Mouse (Mus musculus): ENCODE data around the gene Ddost. TPM values are rescaled to one million over a fixed set of nuclear protein-coding genes. Genes with fewer than 3 reads are reported as not detected.

The Ddost gene
- total RNA-seq (2014; fragmentation: Nextera tagmentation): 113 and 127 TPM in 2 replicates
- 84.1 and 122 TPM in 2 replicates for total RNA-seq (2017)

DNA sequence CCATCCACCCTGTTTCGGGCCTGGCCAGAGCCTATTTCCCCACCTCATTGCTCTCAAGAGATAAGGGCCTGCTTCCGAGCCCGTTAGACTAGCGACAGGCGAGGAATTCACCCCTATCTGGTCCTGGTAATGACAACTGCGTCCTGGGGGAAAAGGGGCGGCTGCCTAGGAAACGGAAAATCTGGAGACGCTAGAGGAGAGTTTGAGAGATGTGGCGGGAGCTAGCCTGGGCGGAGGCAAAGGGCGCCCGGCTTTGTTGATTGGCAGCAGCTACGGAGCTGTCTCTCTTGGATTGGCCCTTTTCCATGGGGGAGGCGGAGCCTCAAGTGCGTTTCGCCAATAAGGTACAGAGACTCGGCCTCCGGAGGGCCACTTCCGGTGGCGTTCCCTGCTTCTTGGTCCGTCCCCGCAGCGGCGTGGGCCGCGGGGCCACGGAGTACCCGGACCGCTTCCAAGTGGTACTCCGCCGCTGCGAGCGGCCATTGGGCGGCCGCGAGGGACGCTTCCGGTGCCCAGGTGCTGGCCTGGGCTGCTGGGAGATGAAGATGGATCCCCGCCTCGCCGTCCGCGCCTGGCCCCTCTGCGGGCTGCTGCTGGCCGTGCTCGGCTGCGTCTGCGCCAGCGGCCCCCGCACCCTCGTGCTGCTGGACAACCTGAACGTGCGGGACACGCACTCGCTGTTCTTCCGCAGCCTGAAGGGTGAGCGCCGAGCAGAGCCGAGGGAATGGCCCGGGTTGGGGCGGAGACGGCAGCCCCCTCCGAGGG is at the start of gene Ddost:
TSS of gene Ddost (plus strand) at position 391 of the 765 bp plus-strand sequence.
- ATAC-seq (replicated peaks; ENCODE audit: low FRiP score, low TSS enrichment, poor library complexity, severe bottlenecking): peak; percentile 92

DNA sequence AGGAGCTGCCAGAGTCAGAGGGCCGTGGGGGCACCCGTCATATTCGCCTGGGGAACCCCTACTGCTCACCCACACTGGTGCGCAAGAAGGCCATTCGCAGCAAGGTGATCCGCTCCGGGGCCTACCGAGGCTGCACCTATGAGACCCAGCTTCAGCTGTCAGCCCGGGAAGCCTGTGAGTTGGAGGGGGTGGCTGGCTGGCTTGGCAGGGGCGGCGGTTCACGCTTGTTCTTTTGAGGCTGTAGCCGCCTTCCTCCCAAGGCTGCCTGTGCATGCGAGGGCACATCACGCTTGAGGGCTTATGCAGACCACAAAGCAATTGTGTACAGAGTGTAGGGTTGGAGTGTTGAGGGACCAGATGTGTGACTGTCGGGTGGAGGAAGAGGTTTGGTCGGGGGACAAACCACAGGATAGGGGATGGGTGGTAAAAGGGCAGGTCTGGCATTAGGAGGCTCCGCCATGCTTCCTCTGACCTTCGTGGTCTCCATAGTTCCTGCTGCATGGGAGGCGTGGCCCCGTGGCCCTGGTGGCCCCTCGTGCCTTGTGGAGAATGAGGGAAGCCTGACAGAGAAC is 47.3 kb upstream of the Ddost start:
- no peak for ATAC-seq (replicated peaks; ENCODE audit: low FRiP score, low TSS enrichment, poor library complexity, severe bottlenecking)

DNA sequence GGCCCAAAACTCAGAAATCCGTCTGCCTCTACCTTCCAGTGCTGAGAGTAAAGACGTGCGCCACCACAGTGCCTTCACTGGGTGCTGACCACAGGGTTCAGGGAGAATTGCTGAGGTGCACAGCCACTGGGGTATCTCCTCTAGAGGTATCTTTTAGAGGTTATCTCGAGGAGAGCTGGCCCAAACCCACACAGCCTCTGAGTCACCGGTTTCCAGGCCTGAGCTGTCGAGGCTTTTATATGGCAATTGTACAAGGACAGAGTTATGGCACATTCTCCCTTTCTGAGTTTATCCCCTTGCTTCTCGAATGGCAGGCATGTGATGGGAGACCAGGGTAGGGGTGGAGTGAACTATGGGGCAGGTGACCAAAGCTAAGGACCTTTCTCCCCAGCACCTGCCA is 45.9 kb upstream of the Ddost start:
- no peak for ATAC-seq (replicated peaks; ENCODE audit: low FRiP score, low TSS enrichment, poor library complexity, severe bottlenecking)

DNA sequence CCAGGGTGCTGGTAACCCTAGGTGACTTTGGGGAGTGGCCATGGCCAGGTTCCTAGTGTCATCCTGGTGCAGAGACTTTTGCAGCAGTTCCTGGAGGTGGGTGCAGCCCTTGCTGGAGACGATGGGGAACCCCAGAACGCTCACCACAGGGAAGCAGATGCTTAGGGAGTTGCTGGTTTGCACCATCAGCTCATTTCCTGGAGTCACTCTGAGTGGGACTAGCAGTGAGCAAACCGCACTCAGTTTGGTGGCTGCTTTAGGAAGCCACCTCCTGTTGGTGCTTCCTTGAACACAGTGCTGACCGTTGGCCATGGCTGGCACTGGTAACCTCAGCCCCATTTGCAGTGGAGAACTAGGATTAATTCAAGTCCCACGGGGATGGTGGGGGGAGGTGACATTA is 45.0 kb upstream of the Ddost start:
- no peak for ATAC-seq (replicated peaks; ENCODE audit: low FRiP score, low TSS enrichment, poor library complexity, severe bottlenecking)

DNA sequence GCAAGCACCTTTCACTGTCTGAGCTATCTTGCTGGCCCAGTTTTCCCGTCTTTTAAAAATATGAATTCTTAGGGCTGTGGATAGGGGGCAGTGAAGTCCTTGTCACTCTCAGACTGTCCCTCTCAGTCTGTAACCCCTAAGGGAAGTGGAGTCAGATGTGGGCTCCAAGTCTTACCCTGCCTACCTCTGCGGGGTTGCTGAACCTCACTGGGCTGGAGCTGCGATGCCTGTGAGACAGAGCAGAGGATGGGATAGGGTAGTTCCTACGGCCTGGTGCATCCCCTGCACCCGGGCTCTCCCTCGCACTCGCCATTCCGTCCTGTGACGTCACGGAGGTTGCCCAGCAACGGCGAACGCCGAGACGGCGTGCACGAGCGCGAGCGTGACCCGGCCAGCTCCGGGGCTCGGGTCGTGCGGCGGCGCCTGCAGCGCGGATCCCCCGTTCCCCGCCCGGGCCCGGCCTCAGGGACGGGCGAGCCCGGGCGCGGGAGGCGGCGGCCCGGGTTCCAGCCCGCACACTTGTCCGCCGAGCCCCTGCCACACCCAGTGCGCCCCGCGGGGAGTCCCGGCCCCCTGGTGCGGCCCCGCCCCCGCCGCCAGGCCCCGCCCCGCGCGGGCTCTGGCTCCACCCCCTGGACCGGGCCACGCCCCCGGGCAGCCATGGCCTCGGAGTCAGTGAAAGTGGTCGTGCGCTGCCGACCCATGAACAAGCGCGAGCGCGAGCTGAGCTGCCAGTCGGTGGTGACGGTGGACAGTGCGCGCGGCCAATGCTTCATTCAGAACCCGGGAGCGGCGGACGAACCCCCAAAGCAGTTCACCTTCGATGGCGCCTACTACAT is 42.5 kb upstream of the Ddost start:
- ATAC-seq (replicated peaks; ENCODE audit: low FRiP score, low TSS enrichment, poor library complexity, severe bottlenecking): peak; percentile 71

DNA sequence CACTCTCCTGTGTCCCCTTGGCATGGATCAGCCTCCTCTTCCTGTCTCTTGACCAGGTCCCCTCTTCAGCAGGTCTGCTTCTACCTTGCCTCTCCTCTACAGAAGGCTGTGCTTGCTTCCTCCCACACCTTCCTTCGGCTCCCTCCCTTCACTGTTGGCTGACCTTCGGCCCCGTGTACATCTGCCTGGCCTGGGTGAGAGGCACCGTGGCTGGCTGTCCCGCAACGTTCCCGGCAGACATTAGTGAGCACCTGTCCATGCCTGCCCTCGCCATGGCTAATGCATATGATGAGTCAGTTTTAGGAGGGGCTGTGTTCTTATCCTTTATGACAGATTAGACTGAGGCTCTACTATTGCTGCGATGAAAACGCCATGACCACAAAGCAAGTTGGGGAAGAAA is 36.7 kb upstream of the Ddost start:
- ATAC-seq (replicated peaks; ENCODE audit: low FRiP score, low TSS enrichment, poor library complexity, severe bottlenecking): no peak

DNA sequence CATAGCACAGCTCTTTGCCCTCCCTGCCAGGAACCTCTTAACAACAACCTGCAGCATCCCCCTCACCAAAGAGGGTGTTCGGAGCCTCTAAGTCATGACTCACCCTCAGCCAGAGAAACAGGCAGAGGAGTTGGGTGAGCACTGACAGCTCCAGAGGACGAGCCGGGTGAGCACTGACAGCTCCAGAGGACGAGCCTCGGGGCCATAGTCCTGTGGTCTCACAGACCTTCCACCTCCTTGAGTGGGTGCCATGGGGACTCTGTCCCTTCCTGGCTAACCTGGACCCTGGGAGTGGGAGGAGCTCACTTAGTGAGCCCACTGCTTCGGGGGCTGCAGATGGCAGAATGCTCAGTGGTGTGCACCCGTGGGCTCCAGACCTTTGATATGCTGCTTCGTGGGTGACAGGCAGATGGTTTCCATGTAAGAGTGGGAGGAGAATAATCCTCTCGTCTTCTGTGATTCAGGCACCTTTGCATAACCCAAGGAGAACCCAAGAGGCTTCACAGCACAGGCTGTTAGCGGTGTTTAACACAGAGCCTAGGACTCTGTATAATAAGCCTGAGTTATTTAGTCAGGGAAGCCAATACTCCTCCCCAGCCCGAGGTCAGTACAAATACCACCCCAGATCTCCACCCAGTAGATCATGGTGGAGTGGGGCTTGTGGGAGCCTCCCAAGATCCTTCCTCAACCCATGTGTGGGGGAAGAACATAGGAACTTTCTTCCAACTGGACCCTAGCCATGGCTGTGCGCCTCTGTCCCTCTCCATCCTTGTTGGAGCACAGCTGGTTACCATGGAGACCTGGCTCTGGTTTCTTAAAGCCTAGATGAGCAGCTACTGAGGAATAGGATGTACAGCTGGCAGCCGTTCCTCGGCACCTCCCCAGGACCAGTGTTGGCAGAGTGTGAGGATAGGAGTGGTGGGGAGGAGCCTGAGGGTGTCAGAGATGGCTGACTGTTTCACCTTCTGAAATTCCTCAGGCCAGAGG is 32.2 kb upstream of the Ddost start:
- ATAC-seq (replicated peaks; ENCODE audit: low FRiP score, low TSS enrichment, poor library complexity, severe bottlenecking): no peak

DNA sequence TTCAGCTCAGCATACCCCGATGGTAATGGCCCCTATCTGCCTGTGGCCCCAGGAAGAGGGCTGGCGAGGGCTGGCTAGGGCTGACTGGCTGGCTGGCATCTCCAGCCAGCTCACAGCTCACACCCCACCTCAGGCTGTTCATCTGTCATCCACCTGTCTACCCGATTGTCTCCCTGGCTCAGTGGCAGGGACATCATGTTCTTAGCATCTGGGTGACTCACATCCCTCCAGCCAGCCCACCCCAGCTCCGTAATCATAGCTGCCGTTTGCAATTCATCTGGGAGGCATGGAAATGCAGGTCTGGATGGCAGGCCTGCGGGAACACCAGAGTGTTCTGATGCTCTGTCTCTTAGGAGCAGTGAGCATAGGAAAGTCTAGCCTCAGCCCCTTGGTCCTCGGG is 26.2 kb upstream of the Ddost start:
- no peak for ATAC-seq (replicated peaks; ENCODE audit: low FRiP score, low TSS enrichment, poor library complexity, severe bottlenecking)

DNA sequence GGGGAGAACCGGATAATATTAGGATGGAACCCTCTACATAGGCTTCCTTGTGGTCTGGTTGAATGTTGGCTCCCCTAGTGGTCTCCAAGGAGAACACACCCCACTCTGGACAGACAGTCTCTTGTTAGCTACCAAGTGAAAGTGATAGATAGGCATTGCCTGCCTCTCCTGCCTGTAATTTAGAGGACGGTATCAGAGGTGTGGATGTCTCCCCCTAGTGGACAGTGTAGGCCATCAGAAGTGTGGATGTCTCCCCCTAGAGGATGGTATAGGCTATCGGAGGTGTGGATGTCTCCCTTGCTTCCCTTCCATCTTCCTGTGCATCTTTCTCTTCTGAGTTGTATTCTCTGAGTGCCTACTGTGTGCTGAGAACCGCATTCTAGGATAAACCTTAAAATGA is 21.7 kb upstream of the Ddost start:
- peak; percentile 96 for ATAC-seq (replicated peaks; ENCODE audit: low FRiP score, low TSS enrichment, poor library complexity, severe bottlenecking)

DNA sequence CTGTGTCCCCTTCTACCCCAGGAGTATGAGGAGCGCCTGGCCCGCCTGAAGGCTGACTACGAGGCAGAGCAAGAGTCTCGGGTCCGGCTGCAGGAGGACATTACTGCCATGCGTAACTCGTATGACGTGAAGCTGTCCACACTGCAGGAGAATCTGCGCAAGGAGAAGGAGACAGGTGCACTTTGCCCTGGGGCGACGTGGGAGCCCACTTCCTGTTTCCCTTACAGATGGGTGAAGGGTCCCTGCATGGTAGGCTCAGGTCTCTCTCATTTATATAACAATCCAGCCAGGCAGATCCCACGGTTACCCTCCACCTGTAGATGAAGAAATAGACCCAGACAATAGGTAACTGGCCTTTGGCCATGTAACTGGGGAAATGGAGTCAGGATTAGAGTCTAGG is 18.1 kb upstream of the Ddost start:
- ATAC-seq (replicated peaks; ENCODE audit: low FRiP score, low TSS enrichment, poor library complexity, severe bottlenecking): no peak

DNA sequence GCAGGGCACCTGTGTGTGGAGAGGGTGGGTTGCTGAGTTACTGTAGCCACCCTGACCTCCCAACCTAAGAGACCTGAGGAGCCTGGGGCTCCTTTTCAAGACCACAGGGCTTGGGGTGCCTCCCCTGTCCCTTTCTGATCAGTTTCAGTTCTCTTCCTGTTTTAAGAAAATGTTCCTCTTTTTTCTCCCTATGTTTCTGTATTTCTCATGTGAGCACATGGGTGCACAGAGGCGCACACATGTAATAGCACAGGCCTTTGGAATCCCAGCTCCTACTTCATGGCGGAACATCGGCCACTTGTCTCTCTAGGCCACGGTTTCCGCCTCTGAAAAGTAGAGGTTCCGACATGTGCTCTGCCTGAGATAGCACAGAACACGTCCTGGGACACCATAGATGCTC is 15.8 kb upstream of the Ddost start:
- no peak for ATAC-seq (replicated peaks; ENCODE audit: low FRiP score, low TSS enrichment, poor library complexity, severe bottlenecking)

DNA sequence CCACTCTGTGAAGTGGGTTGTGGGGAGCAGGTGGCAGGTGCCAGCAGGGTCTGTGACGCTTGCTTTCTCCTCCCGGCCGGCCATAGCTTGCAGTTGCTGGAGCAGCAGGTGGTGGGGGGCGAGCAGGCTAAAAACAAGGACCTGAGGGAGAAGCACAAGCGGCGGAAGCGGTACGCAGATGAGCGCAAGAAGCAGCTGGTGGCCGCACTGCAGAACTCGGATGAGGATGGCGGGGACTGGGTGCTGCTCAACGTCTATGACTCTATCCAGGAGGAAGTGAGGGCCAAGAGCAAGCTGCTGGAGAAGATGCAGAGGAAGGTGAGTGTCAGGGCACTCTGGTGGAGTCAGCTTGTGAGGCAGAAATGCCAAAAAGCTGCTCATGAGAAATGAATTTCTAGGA is 12.5 kb upstream of the Ddost start:
- no peak for ATAC-seq (replicated peaks; ENCODE audit: low FRiP score, low TSS enrichment, poor library complexity, severe bottlenecking)

DNA sequence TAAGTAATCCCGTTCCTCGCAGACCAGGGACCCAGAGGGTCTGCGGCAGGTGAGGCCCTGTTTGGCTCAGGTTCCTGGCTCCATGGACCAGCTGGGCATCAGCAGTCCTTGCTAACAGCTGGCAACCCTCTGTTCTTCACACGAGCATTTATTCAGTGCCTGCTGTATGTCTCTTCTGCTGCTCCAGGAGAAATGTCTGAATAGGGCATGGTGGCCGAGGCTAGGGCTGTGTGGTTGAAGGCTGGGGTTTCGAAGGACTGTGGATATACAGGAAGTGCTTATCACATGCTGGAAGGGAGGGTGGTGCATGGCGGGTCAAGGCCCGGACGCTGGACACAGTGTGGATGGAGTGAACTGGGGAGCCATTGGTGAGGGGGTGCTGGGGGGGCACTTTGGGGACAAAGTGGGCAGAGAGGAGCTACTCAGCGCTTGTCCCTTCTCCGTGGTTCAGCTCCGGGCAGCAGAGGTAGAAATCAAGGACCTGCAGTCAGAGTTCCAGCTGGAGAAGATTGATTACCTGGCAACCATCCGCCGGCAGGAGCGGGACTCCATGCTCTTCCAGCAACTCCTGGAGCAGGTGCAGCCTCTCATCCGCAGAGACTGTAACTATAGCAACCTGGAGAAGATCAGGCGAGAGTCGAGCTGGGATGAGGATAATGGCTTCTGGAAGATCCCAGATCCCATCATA is 11.1 kb upstream of the Ddost start:
- no peak for ATAC-seq (replicated peaks; ENCODE audit: low FRiP score, low TSS enrichment, poor library complexity, severe bottlenecking)

DNA sequence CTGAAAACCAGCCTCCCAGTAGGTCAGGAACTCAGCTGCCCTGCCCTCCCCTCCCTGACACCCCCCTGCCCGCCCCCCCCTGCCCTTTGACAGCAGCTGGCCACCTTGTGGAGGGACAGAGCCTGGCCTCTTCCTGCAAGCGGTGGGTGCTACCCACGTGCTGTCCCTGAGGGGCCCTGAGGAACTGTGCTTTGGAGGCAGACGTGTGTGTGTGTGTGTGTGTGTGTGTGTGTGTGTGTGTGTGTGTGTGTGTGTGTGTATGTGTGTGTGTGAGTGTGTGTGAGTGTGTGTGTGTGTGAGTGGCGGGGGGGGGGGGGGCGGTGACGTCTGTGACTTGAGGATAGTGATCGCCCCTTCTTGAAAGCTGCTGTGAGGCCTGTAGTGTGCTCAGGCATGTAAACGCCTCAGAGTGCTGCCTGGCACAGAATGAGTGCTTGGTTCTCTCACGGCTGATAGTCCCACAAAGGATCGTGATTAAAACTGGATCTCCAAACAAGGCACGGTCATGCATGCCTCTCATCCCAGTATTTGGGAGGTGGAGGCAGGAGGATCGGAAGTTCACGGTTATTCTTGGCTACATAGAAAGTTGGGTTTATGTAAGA is 10.5 kb upstream of the Ddost start:
- no peak for ATAC-seq (replicated peaks; ENCODE audit: low FRiP score, low TSS enrichment, poor library complexity, severe bottlenecking)

DNA sequence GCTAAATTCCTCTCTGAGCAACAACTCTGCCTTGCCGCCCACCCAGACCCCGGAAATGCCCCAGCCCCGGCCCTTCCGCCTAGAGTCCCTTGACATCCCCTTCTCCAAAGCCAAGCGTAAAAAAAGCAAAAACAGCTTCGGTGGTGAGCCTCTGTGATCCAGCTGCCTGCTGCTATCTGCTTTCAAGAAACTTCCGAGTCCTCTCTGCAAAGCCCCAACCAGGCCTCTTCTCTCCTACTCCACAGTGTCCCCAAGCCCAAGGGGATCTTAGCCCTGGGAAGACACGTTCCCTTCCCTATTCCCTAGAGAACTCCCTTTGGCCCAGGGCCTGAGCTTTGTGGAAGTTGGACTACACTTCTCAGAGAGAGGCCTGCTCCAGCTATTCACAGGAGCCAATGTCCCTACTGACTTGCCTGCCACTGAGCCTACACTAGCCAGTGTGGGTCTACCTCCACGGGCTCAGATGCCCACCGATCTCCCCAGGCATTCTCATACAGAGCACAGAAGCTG is 3.2 kb upstream of the Ddost start:
- ATAC-seq (replicated peaks; ENCODE audit: low FRiP score, low TSS enrichment, poor library complexity, severe bottlenecking): no peak

DNA sequence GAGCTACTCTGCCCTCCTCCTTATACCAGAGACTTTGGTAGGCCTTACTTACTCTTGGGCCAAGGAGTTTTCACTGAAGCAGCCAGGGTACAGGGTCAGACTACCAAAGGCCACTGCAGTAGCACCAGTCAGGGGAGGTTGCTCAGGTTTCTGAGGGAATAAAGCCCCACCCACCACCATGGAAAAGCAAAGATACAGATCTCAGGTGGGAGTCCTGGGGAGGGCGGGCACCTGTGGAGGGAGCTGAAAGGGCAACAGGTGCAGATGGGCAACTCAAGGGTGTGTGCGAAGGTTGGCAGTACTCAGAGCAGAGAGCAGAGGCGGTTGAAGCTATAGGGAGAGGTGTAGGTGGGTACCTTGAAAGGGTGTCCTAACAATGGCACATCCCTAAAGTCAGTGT is 1.5 kb upstream of the Ddost start:
- no peak for ATAC-seq (replicated peaks; ENCODE audit: low FRiP score, low TSS enrichment, poor library complexity, severe bottlenecking)

DNA sequence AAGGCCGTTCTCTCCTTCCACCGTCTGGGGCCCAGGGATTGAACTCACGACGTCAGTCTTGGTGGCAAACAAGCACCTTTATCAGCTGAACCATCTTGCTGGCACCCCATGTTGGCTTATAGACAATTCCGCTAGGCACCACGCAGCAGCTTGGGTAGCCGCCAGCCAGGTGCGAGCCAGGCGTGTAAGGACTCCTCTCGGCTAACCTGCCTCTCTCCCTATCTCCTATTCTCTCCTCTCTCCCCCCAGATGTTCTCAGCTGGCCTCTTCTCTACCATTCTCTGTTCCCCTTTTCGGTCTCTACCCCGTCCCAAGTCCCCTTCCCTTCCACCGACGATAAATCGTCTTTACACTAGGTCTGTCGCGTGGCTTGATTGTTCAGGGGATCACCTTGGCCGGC is 788 bp upstream of the Ddost start:
- peak; percentile 33 for ATAC-seq (replicated peaks; ENCODE audit: low FRiP score, low TSS enrichment, poor library complexity, severe bottlenecking)

DNA sequence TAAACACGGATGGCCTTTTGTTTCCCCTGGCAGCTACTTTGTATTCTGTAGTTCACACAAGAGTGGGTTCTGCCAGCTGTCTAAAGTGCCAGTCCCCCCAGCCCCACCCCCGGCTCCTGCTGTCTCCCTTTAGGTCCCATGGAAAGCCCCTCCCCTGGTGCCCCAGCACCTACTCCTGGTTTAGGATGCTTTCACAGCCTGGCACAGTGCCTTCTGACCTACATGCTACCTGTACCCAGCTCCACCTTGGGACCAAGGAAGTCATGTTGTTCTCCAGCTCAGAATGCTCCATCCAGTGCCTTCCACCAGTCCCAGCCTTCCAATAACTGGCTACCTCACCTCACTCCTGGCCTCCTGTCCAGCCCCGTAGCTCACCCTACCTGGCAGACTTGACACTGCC is 2.5 kb downstream of the Ddost start:
- ATAC-seq (replicated peaks; ENCODE audit: low FRiP score, low TSS enrichment, poor library complexity, severe bottlenecking): no peak
